Mouse (Mus musculus): Measurements from ENCODE around the gene Myo18b. TPM values are rescaled to one million over a fixed set of nuclear protein-coding genes. Genes with fewer than 3 reads are reported as not detected.
A peak's percentile ranks its signal among the peaks of the same experiment; 100 is the strongest.

Myo18b gene
- polyA plus RNA-seq, 1 experiment, result 1.8 TPM

DNA sequence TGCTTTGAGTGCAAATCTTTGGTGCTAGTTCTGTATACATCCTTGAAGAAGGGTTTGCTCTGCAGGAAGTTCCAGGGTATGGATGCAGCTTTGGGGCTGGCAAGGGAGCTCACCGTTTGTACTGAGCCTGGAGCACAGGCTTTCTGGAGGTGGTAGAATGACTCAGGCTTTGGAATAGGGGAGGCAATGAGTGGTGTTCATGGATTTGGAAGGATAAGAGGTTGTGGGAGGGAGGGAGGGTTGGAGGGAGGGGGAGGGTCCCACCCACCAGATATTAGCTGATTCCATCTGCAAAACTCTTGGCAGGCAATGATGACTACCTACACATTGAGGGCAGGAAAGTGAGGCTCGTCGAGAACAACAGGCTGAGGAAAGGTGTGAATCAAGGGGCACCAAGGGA lies 195.4 kb downstream of the Myo18b start:
- Histone ChIP-seq H3K27ac (ENCODE audit: insufficient read depth, low read length) (peak overlapping the region; percentile 56), H3K4me3 (ENCODE audit: insufficient read depth, low read length) (no peak overlapping the region), H3K4me1 (ENCODE audit: control insufficient read depth, insufficient read depth, low read length) (peaks cover 10% of the 10 kb centered on the region)
- TF ChIP-seq POLR2A (IDR thresholded peaks at IDR 0.05; ENCODE audit: extremely low read depth, insufficient read depth, low read length) (no peak), CTCF (IDR thresholded peaks at IDR 0.05; ENCODE audit: extremely low read depth, insufficient read depth, low read length) (no peak)

DNA sequence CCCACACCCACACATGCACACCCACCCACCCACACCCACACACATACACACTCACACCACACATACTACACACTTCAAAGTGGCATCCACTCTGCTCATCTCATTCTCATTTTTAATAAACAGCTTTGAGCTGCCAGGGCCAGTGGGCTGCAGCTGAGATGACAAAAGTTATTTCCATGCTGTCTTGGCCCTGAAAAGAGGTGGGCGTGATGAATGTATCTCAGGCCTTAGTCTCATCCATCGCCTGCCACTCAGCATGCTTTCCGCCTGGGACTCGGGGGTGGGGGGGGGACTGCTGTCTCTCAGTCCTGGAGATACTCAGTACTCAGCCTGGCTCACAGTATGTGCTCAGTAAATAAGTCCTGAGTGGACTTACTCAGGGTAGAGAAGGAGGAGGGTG lies 199.5 kb downstream of the Myo18b start:
- no peak overlapping the region for H3K27ac ChIP-seq (ENCODE audit: insufficient read depth, low read length)
- TF ChIP-seq CTCF (IDR thresholded peaks at IDR 0.05; ENCODE audit: extremely low read depth, insufficient read depth, low read length), result no peak
- TF ChIP-seq POLR2A (IDR thresholded peaks at IDR 0.05; ENCODE audit: extremely low read depth, insufficient read depth, low read length), result no peak
- peaks cover 11% of the 10 kb centered on the region for H3K4me1 ChIP-seq (ENCODE audit: control insufficient read depth, insufficient read depth, low read length)
- H3K4me3 ChIP-seq (ENCODE audit: insufficient read depth, low read length), result no peak overlapping the region

DNA sequence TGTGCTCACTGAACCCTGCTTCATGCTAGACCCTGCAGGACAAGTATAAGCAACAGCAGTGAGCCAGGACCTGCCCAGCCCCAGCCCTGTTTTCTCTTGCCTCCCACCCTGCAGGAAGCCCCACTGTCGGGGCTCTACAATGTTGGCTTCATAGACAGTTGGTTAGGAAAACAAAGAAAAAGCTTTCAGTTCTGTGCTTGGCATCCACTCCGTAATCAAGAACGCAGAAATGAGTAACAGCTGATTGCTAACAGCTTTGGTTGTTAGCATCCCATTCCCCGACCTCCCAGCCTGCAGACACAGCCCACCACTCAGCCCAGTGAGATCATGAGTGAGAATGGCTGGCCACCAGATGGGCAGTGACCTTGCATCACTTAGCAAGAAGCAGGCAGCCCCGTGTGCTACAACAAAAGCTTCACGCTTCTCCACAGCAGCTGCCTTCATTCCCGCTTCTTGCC lies 200.9 kb downstream of the Myo18b start:
- peaks cover 4% of the 10 kb centered on the region for H3K4me1 ChIP-seq (ENCODE audit: control insufficient read depth, insufficient read depth, low read length)
- H3K27ac ChIP-seq (ENCODE audit: insufficient read depth, low read length), result no peak overlapping the region
- no peak for TF ChIP-seq POLR2A (IDR thresholded peaks at IDR 0.05; ENCODE audit: extremely low read depth, insufficient read depth, low read length)

DNA sequence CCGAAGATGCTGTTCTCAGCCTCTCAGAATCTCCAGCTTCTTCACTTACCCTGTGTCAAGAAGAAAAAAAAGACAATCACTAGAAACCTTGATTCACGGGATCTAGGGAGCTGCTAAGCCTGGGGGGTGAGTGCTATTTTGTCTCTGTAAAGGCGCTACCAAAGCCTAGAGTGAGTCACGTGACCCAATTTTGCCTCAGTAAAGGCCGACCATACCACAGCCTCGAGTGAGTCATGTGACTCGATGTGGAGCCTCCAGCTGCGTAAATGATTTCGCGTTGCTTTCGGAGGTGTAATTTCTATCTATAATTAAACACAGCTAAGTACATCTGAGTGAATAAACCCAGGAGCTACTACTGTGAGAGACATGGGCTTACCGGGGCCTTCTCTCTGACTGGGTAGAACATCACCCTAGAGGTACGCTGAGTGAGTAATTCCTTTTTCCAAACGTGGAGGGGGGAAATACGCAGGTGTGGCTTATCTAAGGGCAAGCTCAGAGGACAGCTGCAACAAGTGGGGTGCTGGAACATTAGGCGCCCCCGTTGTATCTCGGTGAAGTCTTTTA lies 202.8 kb downstream of the Myo18b start:
- Histone ChIP-seq H3K4me3 (ENCODE audit: insufficient read depth, low read length) (no peak overlapping the region), H3K4me1 (ENCODE audit: control insufficient read depth, insufficient read depth, low read length) (peaks cover 2% of the 10 kb centered on the region), H3K27ac (ENCODE audit: insufficient read depth, low read length) (no peak overlapping the region)
- TF ChIP-seq CTCF (IDR thresholded peaks at IDR 0.05; ENCODE audit: extremely low read depth, insufficient read depth, low read length) (no peak), POLR2A (IDR thresholded peaks at IDR 0.05; ENCODE audit: extremely low read depth, insufficient read depth, low read length) (no peak)

More for the DNA sequence above, 200.9 kb downstream of the Myo18b start:
- no peak overlapping the region for H3K4me3 ChIP-seq (ENCODE audit: insufficient read depth, low read length)

DNA sequence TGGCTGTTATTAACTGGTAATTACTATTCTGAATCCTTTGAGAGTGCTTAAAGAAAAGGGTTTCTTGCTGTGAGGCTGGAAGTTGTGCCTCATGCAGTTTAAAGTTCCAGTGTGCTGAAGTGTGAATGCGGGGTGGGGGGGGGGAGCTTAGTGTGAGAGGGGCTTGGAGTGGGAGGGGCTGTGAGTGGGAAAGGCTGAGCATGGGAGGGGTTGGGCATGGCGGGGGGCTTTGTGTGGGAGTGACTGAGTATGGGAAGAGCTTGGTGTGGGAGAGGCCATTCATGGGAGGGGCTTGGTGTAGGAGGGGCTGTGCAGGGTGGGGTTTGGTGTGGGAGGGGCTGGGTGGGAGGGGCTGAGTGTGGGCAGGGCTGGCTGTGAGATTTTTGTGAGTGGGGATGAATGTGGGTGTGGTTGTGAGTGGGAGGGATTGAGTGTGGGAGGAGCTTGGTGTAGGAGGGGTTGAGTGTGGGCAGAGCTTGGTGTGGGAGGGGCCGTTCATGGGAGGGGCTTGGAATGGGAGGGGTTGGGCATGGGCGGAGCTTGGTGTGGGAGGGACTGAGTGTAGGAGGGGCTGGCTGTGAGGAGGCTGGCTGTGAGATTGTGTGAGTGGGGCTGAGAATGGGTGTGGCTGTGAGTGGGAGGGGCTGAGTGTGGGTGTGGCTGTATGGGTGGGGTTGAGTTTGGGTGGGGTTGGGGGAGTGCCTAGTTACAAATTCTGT lies 208.9 kb downstream of the Myo18b start:
- Histone ChIP-seq H3K4me3 (ENCODE audit: insufficient read depth, low read length) (no peak overlapping the region), H3K4me1 (ENCODE audit: control insufficient read depth, insufficient read depth, low read length) (no peaks in the 10 kb centered on the region; the same call in 1 of the 2 replicates), H3K27ac (ENCODE audit: insufficient read depth, low read length) (no peak overlapping the region)
- TF ChIP-seq POLR2A (IDR thresholded peaks at IDR 0.05; ENCODE audit: extremely low read depth, insufficient read depth, low read length) (no peak), CTCF (IDR thresholded peaks at IDR 0.05; ENCODE audit: extremely low read depth, insufficient read depth, low read length) (no peak)

DNA sequence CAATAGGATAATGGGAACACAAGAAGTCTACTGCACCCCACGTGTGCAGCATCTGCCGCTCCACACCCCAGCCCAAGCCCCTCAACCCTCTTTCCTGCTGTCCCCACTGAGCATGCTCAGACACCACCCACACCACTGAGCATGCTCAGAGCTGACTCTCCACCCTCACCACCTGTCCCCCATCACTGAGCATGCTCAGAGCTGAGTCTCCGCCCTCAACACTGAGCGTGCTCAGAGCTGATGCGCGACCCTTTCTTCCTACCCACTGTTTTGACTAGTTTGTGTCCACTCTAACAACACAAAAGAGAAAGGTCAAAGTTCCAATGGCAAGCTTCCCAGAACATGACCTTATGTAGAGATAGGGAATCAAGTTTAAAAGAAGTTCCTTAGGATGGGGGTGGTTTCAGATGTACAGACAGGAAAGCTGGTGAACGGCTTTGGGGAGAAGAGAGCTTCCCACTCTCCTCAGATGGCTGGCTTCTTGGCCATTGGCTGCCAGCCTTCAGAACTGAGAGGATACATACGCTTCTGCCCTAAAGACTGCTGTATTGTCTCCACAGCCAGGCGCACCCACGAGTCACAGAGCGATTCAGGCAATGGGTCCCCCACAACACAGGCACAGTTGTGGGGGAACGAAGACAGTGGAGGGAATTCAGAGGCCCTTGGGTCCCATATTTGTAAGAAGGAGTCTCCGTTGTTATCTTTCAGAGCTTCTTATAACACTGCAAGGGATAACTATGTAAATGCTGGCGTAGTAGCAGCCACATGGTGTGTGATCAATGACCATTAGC lies 209.7 kb downstream of the Myo18b start:
- Histone ChIP-seq H3K4me3 (ENCODE audit: insufficient read depth, low read length) (no peak overlapping the region), H3K4me1 (ENCODE audit: control insufficient read depth, insufficient read depth, low read length) (no peaks in the 10 kb centered on the region; the same call in 1 of the 2 replicates), H3K27ac (ENCODE audit: insufficient read depth, low read length) (no peak overlapping the region)
- TF ChIP-seq CTCF (IDR thresholded peaks at IDR 0.05; ENCODE audit: extremely low read depth, insufficient read depth, low read length), result no peak
- no peak for TF ChIP-seq POLR2A (IDR thresholded peaks at IDR 0.05; ENCODE audit: extremely low read depth, insufficient read depth, low read length)

DNA sequence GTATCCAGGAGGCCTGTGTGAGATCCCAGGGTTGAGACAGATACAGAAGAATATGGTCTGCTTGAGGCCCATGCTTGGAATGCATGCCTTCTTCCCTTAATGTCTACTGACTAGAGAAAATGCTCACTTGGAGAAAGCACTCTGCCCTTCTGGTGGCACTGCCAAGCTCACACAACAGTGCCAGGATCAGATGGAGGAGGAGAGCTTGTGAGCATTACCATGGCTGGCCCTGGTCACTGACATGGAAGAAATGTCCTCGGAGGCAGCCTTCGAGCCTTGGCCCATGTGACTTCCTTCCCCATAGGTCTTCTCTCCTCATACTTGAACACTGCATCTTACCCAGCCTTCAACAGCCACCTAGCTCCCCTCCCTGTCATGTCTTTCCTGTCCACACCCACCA lies 216.9 kb downstream of the Myo18b start:
- Histone ChIP-seq H3K4me3 (ENCODE audit: insufficient read depth, low read length) (no peak overlapping the region), H3K27ac (ENCODE audit: insufficient read depth, low read length) (no peak overlapping the region), H3K4me1 (ENCODE audit: control insufficient read depth, insufficient read depth, low read length) (no peaks in the 10 kb centered on the region)
- TF ChIP-seq POLR2A (IDR thresholded peaks at IDR 0.05; ENCODE audit: extremely low read depth, insufficient read depth, low read length) (no peak), CTCF (IDR thresholded peaks at IDR 0.05; ENCODE audit: extremely low read depth, insufficient read depth, low read length) (no peak)

DNA sequence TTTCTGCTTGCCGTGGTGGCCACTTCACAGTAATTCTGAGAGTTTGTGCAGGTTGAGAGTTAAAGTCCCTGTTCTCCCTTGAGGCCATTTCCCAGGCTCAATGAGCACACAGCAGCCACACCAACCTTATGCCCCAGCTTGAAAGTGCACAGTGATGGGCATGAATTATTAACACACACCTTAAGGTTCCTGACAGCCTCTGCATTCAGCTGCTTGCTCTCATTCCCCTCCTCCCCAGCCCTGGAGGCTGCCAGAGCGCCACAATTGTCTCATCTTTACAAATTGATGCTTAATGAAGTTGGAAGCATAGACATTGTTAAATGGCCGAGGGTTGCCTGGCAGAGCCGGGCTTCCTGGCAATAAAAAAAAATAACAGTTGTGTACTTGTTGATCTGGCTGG lies 218.0 kb downstream of the Myo18b start:
- H3K27ac ChIP-seq (ENCODE audit: insufficient read depth, low read length), result no peak overlapping the region
- no peak overlapping the region for H3K4me3 ChIP-seq (ENCODE audit: insufficient read depth, low read length)
- H3K4me1 ChIP-seq (ENCODE audit: control insufficient read depth, insufficient read depth, low read length), result no peaks in the 10 kb centered on the region
- TF ChIP-seq CTCF (IDR thresholded peaks at IDR 0.05; ENCODE audit: extremely low read depth, insufficient read depth, low read length), result no peak
- no peak for TF ChIP-seq POLR2A (IDR thresholded peaks at IDR 0.05; ENCODE audit: extremely low read depth, insufficient read depth, low read length)

DNA sequence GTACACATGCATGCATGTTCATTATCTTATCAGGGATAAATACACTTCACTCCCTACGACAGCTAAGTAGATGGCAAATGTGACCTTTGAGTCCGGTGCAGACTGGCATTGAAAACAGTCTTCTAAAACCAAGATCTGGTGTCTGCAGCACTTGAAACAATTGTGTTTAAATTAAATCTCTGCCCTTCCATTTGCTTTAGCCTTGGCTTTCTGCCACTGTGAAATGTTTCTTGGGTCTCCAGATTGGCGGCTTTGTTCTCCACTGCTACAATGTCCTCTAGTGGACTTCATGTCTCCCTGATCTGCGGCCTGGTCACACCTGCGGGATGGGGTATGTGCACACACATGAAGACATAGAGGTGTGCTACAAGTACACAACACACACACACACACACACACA lies 221.4 kb downstream of the Myo18b start:
- H3K4me1 ChIP-seq (ENCODE audit: control insufficient read depth, insufficient read depth, low read length), result no peaks in the 10 kb centered on the region
- H3K27ac ChIP-seq (ENCODE audit: insufficient read depth, low read length), result no peak overlapping the region
- TF ChIP-seq POLR2A (IDR thresholded peaks at IDR 0.05; ENCODE audit: extremely low read depth, insufficient read depth, low read length), result no peak
- no peak for TF ChIP-seq CTCF (IDR thresholded peaks at IDR 0.05; ENCODE audit: extremely low read depth, insufficient read depth, low read length)
- H3K4me3 ChIP-seq (ENCODE audit: insufficient read depth, low read length), result no peak overlapping the region
